Mouse (Mus musculus) myocyte (in vitro differentiated cells): ENCODE results near the gene Plcg2.

Experiments
- CEBPB ChIP-seq: IDR thresholded peaks from 2 replicates; pipeline ENCODE4 v1.6.1; 2011; ENCODE audit warnings: mild to moderate bottlenecking, moderate library complexity; ENCODE audit not compliant: poor library complexity, insufficient read depth, severe bottlenecking
- E2F4 ChIP-seq: IDR thresholded peaks from one replicate; pipeline ENCODE4 v1.6.1; 2011; ENCODE audit warnings: mild to moderate bottlenecking, control low read depth, moderate library complexity; ENCODE audit not compliant: insufficient read depth
- MAX ChIP-seq: IDR thresholded peaks from one replicate; pipeline ENCODE4 v1.6.1; 2011; ENCODE audit warnings: low read depth, mild to moderate bottlenecking, control low read depth
- MYOD1 ChIP-seq, 3 experiments: IDR thresholded peaks; one replicate each; pipeline ENCODE4 v1.6.1; 2011; ENCODE audit warnings: control low read depth in 2 of 3, low read depth in 2 of 3, mild to moderate bottlenecking in 2 of 3, moderate library complexity in 1 of 3; ENCODE audit not compliant: insufficient read length in 2 of 3, control insufficient read depth in 1 of 3
- MYOG ChIP-seq, 3 experiments: IDR thresholded peaks; one replicate each; pipeline ENCODE4 v1.6.1; 2011; ENCODE audit warnings: control low read depth in 2 of 3, low read depth in 2 of 3, mild to moderate bottlenecking in 2 of 3; ENCODE audit not compliant: insufficient read length in 2 of 3, control insufficient read depth in 1 of 3, insufficient read depth in 1 of 3
- POLR2A ChIP-seq: IDR thresholded peaks from one replicate; pipeline ENCODE4 v1.6.1; 2011; ENCODE audit warnings: low read depth, mild to moderate bottlenecking, control low read depth, moderate library complexity; ENCODE audit not compliant: insufficient read length
- POLR2AphosphoS2 ChIP-seq: IDR thresholded peaks from one replicate; pipeline ENCODE4 v1.6.1; 2011; ENCODE audit warnings: low read depth, control low read depth; ENCODE audit not compliant: insufficient read length
- REST ChIP-seq: IDR thresholded peaks from one replicate; pipeline ENCODE4 v1.6.1; 2011; ENCODE audit warnings: mild to moderate bottlenecking, control low read depth, moderate library complexity; ENCODE audit not compliant: insufficient read depth, insufficient read length
- SRF ChIP-seq: IDR thresholded peaks from one replicate; pipeline ENCODE4 v1.6.1; 2011; ENCODE audit warnings: low read depth; ENCODE audit not compliant: control insufficient read depth, insufficient read length
- TCF12 ChIP-seq: IDR thresholded peaks from one replicate; pipeline ENCODE4 v1.6.1; 2011; ENCODE audit warnings: mild to moderate bottlenecking, control low read depth; ENCODE audit not compliant: poor library complexity, insufficient read depth, severe bottlenecking
- TCF3 ChIP-seq: IDR thresholded peaks from one replicate; pipeline ENCODE4 v1.6.1; 2011; ENCODE audit warnings: low read depth, control low read depth; ENCODE audit not compliant: insufficient read length
- USF1 ChIP-seq: IDR thresholded peaks from one replicate; pipeline ENCODE4 v1.6.1; 2011; ENCODE audit warnings: low read depth, mild to moderate bottlenecking, control low read depth, moderate library complexity

DNA sequence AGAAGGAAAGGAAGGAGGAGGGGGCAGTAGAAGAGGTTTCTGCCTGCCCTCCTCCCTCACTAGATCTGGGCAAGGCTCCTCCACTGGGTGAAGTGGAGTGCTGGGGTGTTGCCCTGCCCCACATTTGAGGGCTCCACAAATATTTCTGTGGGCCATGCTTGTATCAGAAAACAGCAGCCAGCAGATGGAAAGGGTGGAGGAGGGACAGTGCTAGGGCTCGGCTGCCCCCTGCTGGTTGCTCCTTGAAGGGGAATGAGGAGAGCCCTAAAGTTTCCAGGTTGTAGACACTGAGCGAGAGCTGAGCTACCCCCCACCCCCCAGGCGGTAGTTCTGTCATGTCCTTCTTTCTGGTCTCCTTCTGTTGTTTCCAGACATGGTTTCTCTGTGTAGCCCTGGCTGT is 26.9 kb upstream of the Plcg2 start:
- TF ChIP-seq POLR2A (no peak), USF1 (no peak), MYOD1 (IDR thresholded peaks at IDR 0.05; ENCODE audit: control insufficient read depth in 1 of 3, insufficient read length in 2 of 3, low read depth in 2 of 3) (no peak), E2F4 (no peak), TCF12 (no peak), TCF3 (no peak), MYOG (IDR thresholded peaks at IDR 0.05; ENCODE audit: control insufficient read depth in 1 of 3, insufficient read depth in 1 of 3, insufficient read length in 2 of 3, low read depth in 2 of 3) (no peak), CEBPB (no peak), MAX (no peak), SRF (no peak), POLR2AphosphoS2 (no peak), REST (no peak)
